Mouse (Mus musculus): ENCODE measurements around the gene Vmn1r40. TPM values are rescaled to one million over a fixed set of nuclear protein-coding genes. Genes with fewer than 3 reads are reported as not detected.

The Vmn1r40 gene
- polyA plus RNA-seq, 1 experiment from 2014 or later: not detected

GRCm38 (mm10) chr6:89740466-89740865, 33.1 kb downstream of the Vmn1r40 start, which contains the start of gene Vmn1r41:
Gene Vmn1r41, plus strand, starts transcription at chr6:89740766.
- no peak for ATAC-seq (ENCODE audit: low FRiP score, low TSS enrichment)
- Histone ChIP-seq H3K4me2 (replicated peaks; ENCODE audit: low read depth, low read length) (no peak within 1 kb of the TSS), H3K4me1 (ENCODE audit: insufficient read depth, low read length) (no peaks in the 10 kb centered on the region), H3K27me3 (ENCODE audit: insufficient read depth, low read length) (no peaks in the 10 kb centered on the region), H3K36me3 (ENCODE audit: insufficient read depth, low read length) (no peaks in the 10 kb centered on the region), H3K4me3 (ENCODE audit: low read length) (no peak within 1 kb of the TSS), H3K9ac (replicated peaks; ENCODE audit: low read length) (no peak within 1 kb of the TSS), H3K27ac (ENCODE audit: low read length) (no peak within 1 kb of the TSS), H3K9me3 (ENCODE audit: low read length) (no peaks in the 10 kb centered on the region; the same call in 1 of the 2 replicates)

GRCm38 (mm10) chr6:89742811-89743210, 35.5 kb downstream of the Vmn1r40 start:
- no peak overlapping the region for H3K9ac ChIP-seq (replicated peaks; ENCODE audit: low read length)
- H3K4me3 ChIP-seq (ENCODE audit: low read length): no peak overlapping the region
- no peak overlapping the region for H3K4me2 ChIP-seq (replicated peaks; ENCODE audit: low read depth, low read length)
- no peaks in the 10 kb centered on the region for H3K36me3 ChIP-seq (ENCODE audit: insufficient read depth, low read length)
- H3K27me3 ChIP-seq (ENCODE audit: insufficient read depth, low read length): no peaks in the 10 kb centered on the region
- ATAC-seq (ENCODE audit: low FRiP score, low TSS enrichment): no peak
- H3K4me1 ChIP-seq (ENCODE audit: insufficient read depth, low read length): no peaks in the 10 kb centered on the region
- no peaks in the 10 kb centered on the region; the same call in 1 of the 2 replicates for H3K9me3 ChIP-seq (ENCODE audit: low read length)
- no peak overlapping the region for H3K27ac ChIP-seq (ENCODE audit: low read length)

Other genes starting within 250 kb of the Vmn1r40 start
- 67.5 and 72.3 TPM in 2 replicates for gene Chchd6, start 111.9 kb upstream of the Vmn1r40 start, polyA plus RNA-seq (2015; fragmentation: Nextera tagmentation; extraction: Ambion mirVana)
- gene Txnrd3, start 63.6 kb upstream of the Vmn1r40 start, polyA plus RNA-seq (2015; fragmentation: Nextera tagmentation; extraction: Ambion mirVana): 15.9 and 16.9 TPM in 2 replicates
- gene Vmn1r41, start 33.2 kb downstream of the Vmn1r40 start, polyA plus RNA-seq (2015; fragmentation: Nextera tagmentation; extraction: Ambion mirVana): not detected in 2 replicates
- gene Vmn1r42, start 168.9 kb downstream of the Vmn1r40 start, polyA plus RNA-seq (2015; fragmentation: Nextera tagmentation; extraction: Ambion mirVana): not detected in 2 replicates
- gene Vmn1r43, start 168.9 kb downstream of the Vmn1r40 start, polyA plus RNA-seq (2015; fragmentation: Nextera tagmentation; extraction: Ambion mirVana): not detected in 2 replicates
- gene Vmn1r44, start 176.1 kb downstream of the Vmn1r40 start, polyA plus RNA-seq (2015; fragmentation: Nextera tagmentation; extraction: Ambion mirVana): not detected in 2 replicates
- not detected in 2 replicates for gene Vmn1r45, start 233.1 kb downstream of the Vmn1r40 start, polyA plus RNA-seq (2015; fragmentation: Nextera tagmentation; extraction: Ambion mirVana)

Measured in kidney, embryonic 16.5 days (tissue).